Mouse (Mus musculus): ENCODE results near the gene Fam126b.
"Not testable (repeated sequence)": the region's sequence is repeated elsewhere in the genome, so short reads cannot be mapped to it uniquely, and the experiment has no call there.

- TF ChIP-seq POLR2A (IDR thresholded peaks at IDR 0.05; ENCODE audit: borderline replicate concordance, extremely low read depth, low read depth, low read length); CTCF (IDR thresholded peaks at IDR 0.05; ENCODE audit: insufficient read depth, low read length): not testable (repeated sequence)
Measured at GRCm38 (mm10) chr1:58560370-58560769, 25.8 kb downstream of the Fam126b start.

Measured in lung, adult 2 months (tissue).